Mouse (Mus musculus): ENCODE data around the gene Rab11fip4. TPM values are rescaled to one million over a fixed set of nuclear protein-coding genes. Genes with fewer than 3 reads are reported as not detected.

Gene Rab11fip4
- 10 to 100 TPM; 10.3 to 14.3 (median 12.6) TPM for polyA plus RNA-seq (2017; shearing (Covaris generic))

DNA sequence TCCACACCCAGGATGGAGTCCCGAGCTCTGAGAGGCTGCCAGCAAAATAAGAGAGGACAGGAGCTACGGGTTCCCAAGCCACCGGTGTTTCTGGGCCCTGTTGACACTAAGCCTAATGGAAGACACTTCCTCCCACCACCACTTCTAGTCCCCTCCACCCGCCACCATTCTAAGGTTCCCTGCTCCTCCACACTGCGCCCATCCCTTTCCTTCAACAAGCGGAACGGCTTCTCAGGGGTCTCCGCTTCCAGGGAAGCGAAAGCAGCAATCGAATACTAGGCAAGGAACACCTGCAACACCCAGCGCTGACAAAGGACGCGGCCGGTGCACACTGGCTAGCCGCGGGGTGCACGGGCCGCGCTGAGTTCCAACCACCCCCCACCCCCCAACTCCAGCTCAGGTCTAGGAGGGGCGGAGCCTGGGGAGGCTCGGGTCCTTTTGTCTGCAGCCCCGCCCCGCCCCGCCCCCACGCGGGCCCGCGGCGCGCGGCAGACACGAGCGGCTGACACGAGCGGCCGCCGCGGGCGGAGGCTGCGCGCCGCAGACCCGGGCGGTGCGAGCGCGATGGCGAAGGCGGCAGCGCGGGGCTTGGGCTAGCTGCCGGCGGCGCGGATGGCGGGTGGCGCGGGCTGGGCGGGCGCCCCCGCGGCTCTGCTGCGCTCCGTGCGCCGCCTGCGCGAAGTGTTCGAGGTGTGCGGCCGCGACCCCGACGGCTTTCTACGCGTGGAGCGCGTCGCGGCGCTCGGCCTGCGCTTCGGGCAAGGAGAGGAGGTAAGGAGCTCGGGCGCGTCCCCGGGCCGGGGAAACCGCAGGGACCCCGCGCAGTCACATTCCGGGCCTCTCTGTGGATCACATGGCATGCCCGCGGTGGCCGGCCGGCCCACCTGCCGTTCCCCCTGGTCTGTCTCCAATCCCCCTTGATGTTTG lies at the start of gene Rab11fip4:
TSS of gene Rab11fip4 (plus strand) at position 549 of the 927 bp plus-strand sequence.
- peak; percentile 32 for ATAC-seq

DNA sequence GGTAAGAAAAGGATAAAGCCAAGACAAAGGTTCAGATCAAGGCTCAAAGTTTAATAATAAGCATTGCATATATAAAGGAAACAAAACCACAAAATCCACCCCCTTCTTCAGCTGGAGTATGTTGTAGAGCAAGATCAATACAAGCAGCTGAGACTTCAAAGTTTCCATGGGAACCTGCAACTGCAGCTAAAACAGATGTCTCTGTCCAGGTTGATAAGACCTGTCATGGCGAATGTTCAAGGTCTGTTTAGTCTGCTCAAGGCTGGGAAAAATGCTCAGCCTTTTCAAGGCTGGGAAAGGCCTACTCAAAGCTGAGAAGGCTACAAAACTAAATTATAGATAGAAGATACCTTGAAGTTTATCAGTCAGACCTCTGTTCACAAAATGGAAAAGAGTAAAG lies 38.4 kb upstream of the Rab11fip4 start:
- ATAC-seq: no peak

DNA sequence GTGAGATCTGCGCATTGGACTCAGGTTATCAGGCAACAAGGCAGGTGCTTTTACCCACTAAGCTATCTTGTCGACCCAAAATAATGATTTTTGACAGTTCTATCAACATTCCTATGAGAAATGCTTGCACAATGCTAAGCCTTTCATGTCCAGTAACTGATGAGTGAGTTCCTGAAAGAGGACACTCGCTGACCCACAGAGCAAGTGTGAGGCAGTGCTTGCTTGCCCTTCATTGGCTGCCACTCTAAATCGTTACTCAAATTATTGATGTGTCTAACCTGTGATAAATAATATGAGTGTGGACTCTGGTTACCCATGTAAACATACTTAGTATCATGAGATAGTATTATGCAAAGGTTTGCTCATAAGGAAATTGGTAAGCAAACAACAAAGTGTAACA lies 30.5 kb upstream of the Rab11fip4 start:
- ATAC-seq: no peak

GRCm38 (mm10) chr11:79563493-79563892 lies 27.5 kb upstream of the Rab11fip4 start:
- ATAC-seq: no peak

GRCm38 (mm10) chr11:79566947-79567346 lies 24.1 kb upstream of the Rab11fip4 start:
- ATAC-seq: no peak

DNA sequence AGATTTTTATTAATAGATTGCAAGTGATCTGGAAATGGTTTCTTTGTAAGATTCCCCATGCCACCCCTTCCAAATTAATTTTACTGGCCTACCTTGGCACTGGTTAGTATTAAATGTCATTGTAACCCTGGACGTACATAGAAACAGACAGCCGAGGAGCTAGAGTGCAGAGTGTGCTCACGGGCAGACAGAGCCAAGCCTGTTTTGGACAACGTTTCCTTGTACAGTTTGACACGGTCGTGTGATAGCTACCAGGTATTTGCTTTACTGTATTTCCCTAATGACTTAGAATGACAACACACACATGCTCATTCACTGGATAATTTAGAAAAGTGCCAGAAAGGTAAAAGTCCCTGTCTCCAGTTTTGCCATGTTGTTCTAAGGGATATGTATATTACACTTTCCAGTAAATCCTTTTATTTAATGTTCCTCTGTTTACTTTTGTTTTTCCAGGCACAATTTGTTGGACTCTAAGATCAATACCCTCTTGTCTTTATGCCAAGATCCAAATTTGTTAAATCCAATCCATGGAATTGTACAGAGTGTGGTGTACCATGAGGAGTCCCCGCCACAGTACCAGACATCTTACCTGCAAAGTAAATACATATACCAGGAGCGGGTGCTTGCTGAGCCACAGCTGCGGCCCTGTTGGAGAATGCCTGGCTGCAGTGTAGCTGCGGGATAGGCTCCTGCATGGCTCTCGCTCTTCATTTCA lies 22.7 kb upstream of the Rab11fip4 start:
- no peak for ATAC-seq

- no peak for ATAC-seq
These were observed 20.7 kb upstream of the Rab11fip4 start for GRCm38 (mm10) chr11:79570319-79570718.

DNA sequence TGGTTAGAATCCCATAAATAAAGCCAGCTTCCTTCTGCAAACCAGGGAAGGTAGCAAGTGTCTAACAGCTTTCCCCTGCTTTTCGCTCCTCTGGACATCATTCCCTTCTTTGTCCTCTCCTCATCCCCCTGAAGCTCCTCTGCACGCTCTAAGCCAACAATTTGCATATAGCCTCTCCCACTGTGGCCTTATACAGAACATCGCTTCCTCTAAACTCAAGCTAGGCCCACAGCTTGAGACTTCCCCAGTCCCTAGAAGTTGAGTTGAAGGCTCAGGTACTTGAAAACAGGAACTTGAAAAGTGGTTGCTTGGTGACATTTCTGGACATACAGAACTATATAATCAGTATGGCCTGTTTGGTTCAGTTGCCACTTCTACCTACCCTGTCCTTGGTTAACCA lies 17.2 kb upstream of the Rab11fip4 start:
- ATAC-seq: no peak

DNA sequence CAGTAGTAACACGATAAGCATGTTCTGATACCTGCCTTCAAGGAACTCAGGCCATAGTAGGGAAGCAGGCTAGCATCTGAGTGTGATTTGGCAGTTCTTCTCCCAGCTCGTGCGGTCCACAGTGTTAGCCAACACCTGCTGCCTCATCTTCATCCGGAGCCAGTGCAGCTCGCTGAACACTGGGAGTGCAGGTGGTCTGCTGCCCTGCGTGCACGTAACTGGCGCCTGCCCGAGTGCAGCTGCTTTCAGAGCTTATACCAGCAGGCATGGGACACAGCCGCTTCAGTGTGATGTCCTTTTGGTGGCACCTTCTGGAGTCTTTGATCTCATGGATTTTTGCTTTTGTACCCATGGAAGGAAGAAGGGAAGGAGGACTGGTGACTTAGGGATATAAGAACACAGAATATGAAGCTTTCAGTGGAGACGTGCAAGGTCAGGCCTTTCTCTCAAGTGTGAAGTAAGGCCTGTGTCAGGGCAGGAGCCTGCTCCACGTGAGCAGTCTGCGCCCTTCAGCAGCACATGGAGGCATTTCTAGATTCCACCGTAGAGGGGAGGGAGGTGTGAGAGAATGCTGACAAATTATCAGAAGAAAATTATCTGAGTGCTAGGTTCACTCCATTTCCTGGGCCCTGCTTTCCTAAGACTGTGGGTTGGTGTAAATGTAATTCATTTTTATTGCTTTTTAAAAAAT lies 15.5 kb upstream of the Rab11fip4 start:
- ATAC-seq: no peak

DNA sequence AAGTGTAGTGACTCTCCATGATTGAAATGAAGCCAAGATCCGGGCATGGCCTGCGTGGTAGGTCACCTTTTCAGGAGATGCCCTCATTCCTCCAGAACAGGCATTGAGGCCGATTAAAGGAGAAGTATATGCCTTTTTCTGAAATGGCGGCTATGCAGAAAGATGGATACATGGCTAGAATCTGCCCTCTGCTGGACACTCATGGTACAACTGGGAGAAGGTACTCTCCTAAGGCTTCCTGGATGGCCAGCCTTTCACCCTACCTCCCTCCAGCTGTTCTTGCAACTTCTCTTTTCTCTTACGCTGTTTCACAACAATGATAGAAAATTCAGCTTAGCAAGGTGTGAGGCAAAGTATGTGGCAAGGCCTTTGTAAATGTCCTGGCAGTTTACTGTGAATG lies 13.3 kb upstream of the Rab11fip4 start:
- ATAC-seq: peak; percentile 67

- ATAC-seq: no peak
These were observed 10.4 kb upstream of the Rab11fip4 start for GRCm38 (mm10) chr11:79580660-79581059.

DNA sequence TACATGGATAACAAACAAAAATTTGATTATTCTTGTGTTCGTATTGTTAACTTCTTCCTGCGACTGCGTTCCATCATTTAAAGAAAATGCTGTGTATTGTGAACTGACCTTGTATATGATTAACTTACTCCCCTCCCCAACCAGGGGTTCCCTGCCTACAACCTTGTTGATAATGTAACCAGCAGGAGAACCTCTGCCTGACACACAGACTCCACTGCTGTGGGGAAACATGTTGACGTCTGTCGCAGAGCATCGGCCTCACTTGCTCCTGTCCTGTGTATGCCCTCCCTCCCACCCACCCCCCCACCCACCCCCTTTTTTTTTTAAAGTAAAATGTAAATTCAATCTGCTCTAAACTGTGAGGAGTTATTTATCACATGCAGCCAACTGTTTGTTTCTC lies 9.8 kb upstream of the Rab11fip4 start:
- ATAC-seq: no peak

- ATAC-seq: peak; percentile 54
These were observed 6.8 kb upstream of the Rab11fip4 start for GRCm38 (mm10) chr11:79584191-79584590.

GRCm38 (mm10) chr11:79589317-79590075 lies 1.5 kb upstream of the Rab11fip4 start:
- no peak for ATAC-seq

GRCm38 (mm10) chr11:79591591-79591975 lies 571 bp downstream of the Rab11fip4 start:
- no peak for ATAC-seq

DNA sequence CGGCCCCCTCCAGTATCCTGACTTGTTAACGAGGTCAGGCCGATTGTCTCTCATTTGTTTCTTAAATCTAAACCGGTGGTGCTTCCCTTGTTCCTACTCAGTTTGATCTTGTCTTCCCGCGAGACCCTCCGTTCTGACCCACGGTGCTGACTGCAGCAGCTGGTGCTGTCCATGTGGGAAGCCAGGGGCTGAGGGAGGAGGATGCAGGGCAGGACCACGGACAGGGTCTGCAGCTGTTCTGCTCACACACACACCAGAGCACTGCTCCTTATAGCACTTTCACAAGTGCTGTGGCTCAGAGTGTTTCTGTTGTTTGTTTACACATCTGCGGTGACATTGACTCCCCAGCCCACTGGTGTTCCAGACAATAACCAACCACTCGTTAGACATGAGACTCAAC lies 2.5 kb downstream of the Rab11fip4 start:
- no peak for ATAC-seq

DNA sequence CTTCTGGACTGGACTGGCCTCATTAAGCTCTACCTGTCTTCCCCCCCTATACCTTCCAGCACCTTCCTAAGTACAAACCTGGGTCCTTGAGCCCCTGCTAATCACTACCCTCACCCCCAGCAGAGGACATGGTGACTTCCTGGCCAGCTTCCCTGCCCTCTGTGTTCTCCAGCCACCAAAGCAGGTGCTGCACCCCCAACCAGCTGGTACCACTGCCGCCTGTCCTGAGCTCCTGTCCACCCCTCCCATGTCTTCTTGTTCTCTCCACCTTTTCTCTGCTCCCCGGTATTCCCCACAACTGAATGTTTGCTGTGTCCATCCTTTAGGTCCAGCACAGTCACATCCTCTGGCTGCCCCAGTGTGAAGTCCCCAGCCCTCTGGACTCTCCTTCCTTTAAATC lies 19.4 kb downstream of the Rab11fip4 start:
- no peak for ATAC-seq

DNA sequence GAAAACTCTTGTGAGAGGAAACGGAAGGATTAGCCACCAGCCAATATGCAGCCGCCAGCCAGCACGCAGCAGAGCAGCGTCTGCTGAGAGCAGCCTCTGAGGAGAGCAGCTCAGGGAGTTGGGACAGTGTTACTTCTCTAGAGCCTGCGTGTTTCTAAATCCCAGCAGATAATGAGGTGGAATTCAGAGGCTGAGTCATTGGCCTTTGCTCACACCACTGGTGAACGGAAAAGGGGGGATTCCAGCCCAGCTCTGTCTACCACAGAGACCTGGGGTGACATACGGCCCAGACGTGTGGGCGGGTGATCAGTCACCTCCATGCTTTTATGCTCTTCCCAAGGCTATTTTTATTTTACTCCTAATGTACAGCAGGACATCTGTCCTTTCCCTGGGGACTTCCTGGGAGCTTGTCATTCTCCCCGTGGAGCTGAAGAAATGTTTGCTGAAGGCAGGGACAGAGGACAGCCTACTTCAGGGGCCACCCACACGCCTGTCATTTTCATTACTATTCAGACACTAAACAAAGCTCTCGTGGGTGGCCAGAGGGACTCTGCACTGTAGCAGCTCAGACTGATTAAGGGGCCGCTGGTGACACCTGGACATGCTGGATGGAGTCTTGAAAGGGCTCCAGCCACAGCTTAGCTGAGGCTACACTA lies 20.1 kb downstream of the Rab11fip4 start:
- peak; percentile 57 for ATAC-seq

DNA sequence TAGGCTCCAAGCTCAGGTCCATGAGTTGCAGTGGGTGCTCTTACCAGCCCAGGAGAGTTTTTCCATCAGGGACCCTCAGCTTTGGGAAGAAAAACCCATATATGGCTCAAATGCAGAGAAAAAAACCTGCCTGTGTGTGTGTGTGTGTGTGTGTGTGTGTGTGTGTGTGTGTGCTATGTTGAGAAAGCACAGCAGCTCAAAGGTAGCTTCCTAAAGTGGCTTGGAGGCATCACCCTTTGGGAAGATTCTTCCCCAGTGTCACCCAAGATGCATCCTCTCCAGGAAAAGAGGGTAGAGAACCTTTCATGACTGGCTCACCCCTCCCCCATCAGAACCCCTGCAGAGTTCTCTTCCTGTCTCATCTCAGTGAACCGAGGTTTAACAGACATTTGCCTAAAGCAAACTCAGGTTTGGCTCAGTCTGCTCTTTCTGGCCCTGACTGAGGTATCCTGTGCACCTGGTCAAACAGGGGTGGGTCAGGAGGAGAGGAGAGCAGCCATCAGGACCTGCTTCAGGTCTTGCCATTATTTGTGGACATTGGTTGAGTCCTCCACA lies 21.1 kb downstream of the Rab11fip4 start:
- ATAC-seq: no peak

GRCm38 (mm10) chr11:79613084-79613483 lies 22.1 kb downstream of the Rab11fip4 start:
- no peak for ATAC-seq

DNA sequence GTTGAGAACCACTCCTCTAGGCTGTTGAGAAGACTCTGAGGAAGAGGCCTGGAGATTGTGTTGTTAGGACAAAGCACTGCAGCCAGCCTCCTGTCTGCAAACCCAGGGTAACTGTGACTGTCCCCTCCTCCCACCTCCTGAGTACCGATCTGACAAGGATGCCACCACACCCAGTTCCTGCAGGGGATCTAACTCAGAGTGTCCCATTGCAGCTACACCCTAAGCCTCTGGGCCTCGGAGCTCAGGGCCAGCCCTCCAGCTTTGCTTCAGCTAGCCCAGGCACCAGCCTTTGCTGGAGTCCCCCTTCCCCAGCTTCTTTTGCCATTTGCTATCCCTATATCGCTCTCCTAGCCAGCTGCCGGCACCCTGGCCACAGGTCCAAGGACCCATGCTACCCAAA lies 22.7 kb downstream of the Rab11fip4 start:
- no peak for ATAC-seq

DNA sequence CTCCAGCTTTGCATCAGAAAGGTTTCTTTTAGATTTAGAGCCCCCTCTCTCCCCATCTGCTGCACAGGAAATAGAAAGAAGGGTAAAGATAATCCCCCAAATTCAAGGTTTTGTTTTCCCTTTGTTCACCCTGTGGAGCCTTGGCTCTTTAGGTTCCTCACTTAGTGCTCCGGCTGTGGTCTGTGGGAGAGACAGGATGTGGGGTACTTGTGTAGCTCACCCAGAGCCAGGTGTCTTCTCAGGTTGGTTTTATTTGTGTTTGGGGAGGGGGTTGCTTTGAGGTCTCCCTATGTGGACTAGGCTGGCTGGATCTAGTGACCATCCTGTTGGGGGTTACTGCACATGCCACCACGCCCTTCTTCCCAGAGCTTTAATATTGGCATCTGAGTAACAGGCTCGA lies 23.9 kb downstream of the Rab11fip4 start:
- ATAC-seq: peak; percentile 81

Data from inflammation-experienced regulatory T-cells, adult 6 months (primary cell).